ENCODE assay signal across 18 mouse cellular contexts in genomic region chr11:94973313-94973712, GRCm38 (mm10). TPM values are rescaled to one million over a fixed set of nuclear protein-coding genes. Genes with fewer than 3 reads are reported as not detected.
DNase-seq lines count a peak whose midpoint lies in the region; ATAC-seq and TF ChIP-seq lines count a peak whose summit lies in the region.
"Had no signal": no experiment of that assay in that cellular context is flagged by ENCODE, and none has a peak within 500 bp of the region (broad histone marks: within the 10 kb centered on the region; RNA-seq: fewer than 3 reads in every experiment).

No protein-coding gene starts in this region.

- peaks cover 49% of the 10 kb centered on the region for H3K4me1 ChIP-seq in cerebellum, adult 2 months (ENCODE audit: control insufficient read depth, insufficient read depth, low read length)
- peaks cover 12% of the 10 kb centered on the region; the same call in 1 of the 2 replicates for H3K4me1 ChIP-seq in hindbrain, embryonic 12.5 days
- H3K4me1 ChIP-seq in hindbrain, embryonic 13.5 days (replicated peaks): peaks cover 21% of the 10 kb centered on the region
- H3K4me1 ChIP-seq in heart, embryonic 13.5 days: peaks cover 59% of the 10 kb centered on the region

- no peak for TF ChIP-seq CTCF in cerebellum, adult 2 months (IDR thresholded peaks at IDR 0.05; ENCODE audit: borderline replicate concordance, insufficient read depth, low read depth, low read length)

- TF ChIP-seq POLR2A in cerebellum, adult 2 months (IDR thresholded peaks at IDR 0.05; ENCODE audit: borderline replicate concordance, insufficient read depth, low read length): no peak
- TF ChIP-seq POLR2A in myocyte (IDR thresholded peaks at IDR 0.05; ENCODE audit: insufficient read length, low read depth): peak; percentile 51

- H3K27ac ChIP-seq in cerebellum, adult 2 months (ENCODE audit: insufficient read depth, low read length): 0 out of 2 replicates have a peak overlapping the region, but pooled peaks have one; percentile 18
- H3K27ac ChIP-seq in hindbrain, embryonic 12.5 days: no peak overlapping the region
- H3K27ac ChIP-seq in hindbrain, embryonic 13.5 days: no peak overlapping the region
- H3K27ac ChIP-seq in heart, embryonic 13.5 days (replicated peaks): peak overlapping the region; percentile 79
- H3K27ac ChIP-seq: forebrain, embryonic 12.5 days; kidney, embryonic 15.5 days; layer of hippocampus, adult 2 months; liver, embryonic 15.5 days had no signal

- H3K4me3 ChIP-seq in cerebellum, adult 2 months (replicated peaks; ENCODE audit: insufficient read depth, low read depth, low read length): no peak overlapping the region
- no peak overlapping the region for H3K4me3 ChIP-seq in hindbrain, embryonic 12.5 days
- no peak overlapping the region for H3K4me3 ChIP-seq in hindbrain, embryonic 13.5 days
- H3K4me3 ChIP-seq in heart, embryonic 13.5 days: peak overlapping the region; percentile 41
- peak overlapping the region; percentile 30 for H3K4me3 ChIP-seq in myocyte
- H3K4me3 ChIP-seq: forebrain, embryonic 12.5 days; kidney, embryonic 15.5 days; layer of hippocampus, adult 2 months; liver, embryonic 15.5 days had no signal

- H3K9ac ChIP-seq in hindbrain, embryonic 12.5 days: no peak overlapping the region
- no peak overlapping the region for H3K9ac ChIP-seq in hindbrain, embryonic 13.5 days
- H3K9ac ChIP-seq in heart, embryonic 13.5 days: peak overlapping the region; percentile 74
- H3K9ac ChIP-seq: forebrain, embryonic 12.5 days; kidney, embryonic 15.5 days; liver, embryonic 15.5 days had no signal

- no peaks in the 10 kb centered on the region for H3K9me3 ChIP-seq in hindbrain, embryonic 12.5 days (replicated peaks)
- H3K9me3 ChIP-seq in hindbrain, embryonic 13.5 days: no peaks in the 10 kb centered on the region
- no peaks in the 10 kb centered on the region for H3K9me3 ChIP-seq in heart, embryonic 13.5 days
- H3K9me3 ChIP-seq: forebrain, embryonic 12.5 days; kidney, embryonic 15.5 days; liver, embryonic 15.5 days had no signal

- no peak for ATAC-seq in cerebellum, adult (ENCODE audit: insufficient number of reproducible peaks, low FRiP score, low TSS enrichment)
- ATAC-seq in hindbrain, embryonic 12.5 days (ENCODE audit: low FRiP score): peak; percentile 55
- ATAC-seq in hindbrain, embryonic 13.5 days (ENCODE audit: low FRiP score): no peak
- peak; percentile 30; the same call in 1 of the 2 replicates for ATAC-seq in heart, embryonic 13.5 days (ENCODE audit: extremely low read depth, insufficient number of reproducible peaks, low FRiP score, low TSS enrichment)

- WGBS in cerebellum, adult 2 months: 54% methylated on average over 4 of the region's 4 CpGs
- 45% methylated on average over 4 of the region's 4 CpGs for WGBS in hindbrain, embryonic 12.5 days
- 31% methylated on average over 4 of the region's 4 CpGs for WGBS in hindbrain, embryonic 13.5 days
- 29% methylated on average over 4 of the region's 4 CpGs for WGBS in heart, embryonic 13.5 days

- H3K27me3 ChIP-seq in cerebellum, adult 2 months (ENCODE audit: control insufficient read depth, insufficient read depth, low read length): no peaks in the 10 kb centered on the region
- H3K27me3 ChIP-seq in hindbrain, embryonic 12.5 days: peaks cover 9% of the 10 kb centered on the region; the same call in 1 of the 2 replicates
- H3K27me3 ChIP-seq in hindbrain, embryonic 13.5 days: no peaks in the 10 kb centered on the region
- peaks cover 11% of the 10 kb centered on the region; the same call in 1 of the 2 replicates for H3K27me3 ChIP-seq in heart, embryonic 13.5 days (replicated peaks)
- no peaks in the 10 kb centered on the region for H3K27me3 ChIP-seq in myocyte (ENCODE audit: control insufficient read depth, insufficient read depth, insufficient read length)

- H3ac ChIP-seq in myocyte (ENCODE audit: control insufficient read depth, insufficient read length): no peak overlapping the region

- peak in 1 of 2 experiments; percentile 15 for DNase-seq in cerebellum, adult 2 months
- no peak for DNase-seq in testis, postnatal 10 days (ENCODE audit: low spot score)
- DNase-seq in lung, postnatal 4 days: no peak
- DNase-seq: cerebellum, adult 8-10 months; lung, postnatal 14 days; midbrain, embryonic 14.5 days; thymus, postnatal 4 days had no signal

- H3K36me3 ChIP-seq in hindbrain, embryonic 12.5 days: no peaks in the 10 kb centered on the region
- H3K36me3 ChIP-seq in hindbrain, embryonic 13.5 days: no peaks in the 10 kb centered on the region
- no peaks in the 10 kb centered on the region for H3K36me3 ChIP-seq in heart, embryonic 13.5 days
- H3K36me3 ChIP-seq in myocyte (ENCODE audit: control insufficient read depth, insufficient read depth): no peaks in the 10 kb centered on the region
- H3K36me3 ChIP-seq: forebrain, embryonic 12.5 days; kidney, embryonic 15.5 days; liver, embryonic 15.5 days had no signal

- H3K4me2 ChIP-seq in hindbrain, embryonic 12.5 days (replicated peaks): no peak overlapping the region
- H3K4me2 ChIP-seq in hindbrain, embryonic 13.5 days: no peak overlapping the region
- peak overlapping the region; percentile 64 for H3K4me2 ChIP-seq in heart, embryonic 13.5 days
- H3K4me2 ChIP-seq in myocyte (ENCODE audit: low read depth): peak overlapping the region; percentile 90
- H3K4me2 ChIP-seq: forebrain, embryonic 12.5 days; kidney, embryonic 15.5 days; liver, embryonic 15.5 days had no signal

- H3K79me2 ChIP-seq in myocyte (ENCODE audit: control insufficient read depth, insufficient read depth): peaks cover 5% of the 10 kb centered on the region

TF ChIP-seq in myocyte, 11 proteins besides CTCF, POLR2A, EP300 and RAD21:
- no peak for TF ChIP-seq USF1 (IDR thresholded peaks at IDR 0.05; ENCODE audit: low read depth)
- TF ChIP-seq REST (IDR thresholded peaks at IDR 0.05; ENCODE audit: insufficient read depth, insufficient read length): no peak
- no peak for TF ChIP-seq SRF (IDR thresholded peaks at IDR 0.05; ENCODE audit: control insufficient read depth, insufficient read length, low read depth)
- no peak for TF ChIP-seq TCF3 (IDR thresholded peaks at IDR 0.05; ENCODE audit: insufficient read length, low read depth)
- TF ChIP-seq MYOG (IDR thresholded peaks at IDR 0.05; ENCODE audit: control insufficient read depth in 1 of 3, insufficient read depth in 1 of 3, insufficient read length in 2 of 3, low read depth in 2 of 3): peak in 1 of 3 experiments; percentile 38
- no peak for TF ChIP-seq CEBPB (IDR thresholded peaks at IDR 0.05; ENCODE audit: insufficient read depth, poor library complexity, severe bottlenecking)
- peak; percentile 83 to 95 (median 90) for TF ChIP-seq MYOD1 (IDR thresholded peaks at IDR 0.05; ENCODE audit: control insufficient read depth in 1 of 3, insufficient read length in 2 of 3, low read depth in 2 of 3)
- TF ChIP-seq MAX (IDR thresholded peaks at IDR 0.05; ENCODE audit: low read depth): no peak
- peak; percentile 26 for TF ChIP-seq POLR2AphosphoS2 (IDR thresholded peaks at IDR 0.05; ENCODE audit: insufficient read length, low read depth)
- no peak for TF ChIP-seq E2F4 (IDR thresholded peaks at IDR 0.05; ENCODE audit: insufficient read depth)
- TF ChIP-seq TCF12 (IDR thresholded peaks at IDR 0.05; ENCODE audit: insufficient read depth, poor library complexity, severe bottlenecking): peak; percentile 15
TF ChIP-seq in myocyte: peak in this region for 4.

RNA-seq across cellular contexts. Expression of gene Sgca, which starts 2.8 kb away (rescaled TPM):
- polyA plus RNA-seq in cerebellum, adult 2 months (2012; rRNA removed): 1.9 and 3.9 TPM in 2 replicates
- 0.43 and 1.5 TPM in 2 replicates for polyA plus RNA-seq in hindbrain, embryonic 12.5 days (2016; fragmentation: Nextera tagmentation; extraction: Ambion mirVana)
- 0.23 and 0.52 TPM in 2 replicates for polyA plus RNA-seq in hindbrain, embryonic 13.5 days (2015; fragmentation: Nextera tagmentation; extraction: Ambion mirVana)
- polyA plus RNA-seq in heart, embryonic 13.5 days (2015; fragmentation: Nextera tagmentation; extraction: Ambion mirVana): 27.0 and 29.2 TPM in 2 replicates
- 303 TPM for polyA plus RNA-seq in myocyte (2012; fragmentation: generic; extraction: Trizol)
- polyA plus RNA-seq: forebrain, embryonic 12.5 days; midbrain, embryonic 14.5 days had no signal

RNA-seq across cellular contexts. Expression of gene Hils1, which starts 5.9 kb away (rescaled TPM):
- polyA plus RNA-seq in cerebellum, adult 2 months (2012; rRNA removed): not detected in 2 replicates
- not detected in 2 replicates for polyA plus RNA-seq in hindbrain, embryonic 12.5 days (2016; fragmentation: Nextera tagmentation; extraction: Ambion mirVana)
- polyA plus RNA-seq in hindbrain, embryonic 13.5 days (2015; fragmentation: Nextera tagmentation; extraction: Ambion mirVana): not detected in 2 replicates
- polyA plus RNA-seq in heart, embryonic 13.5 days (2015; fragmentation: Nextera tagmentation; extraction: Ambion mirVana): 0.23 TPM in 1 of 2 replicates, not detected in the other
- 0.37 TPM for polyA plus RNA-seq in myocyte (2012; fragmentation: generic; extraction: Trizol)
- polyA plus RNA-seq: embryonic facial prominence, embryonic 11.5 days; forebrain, embryonic 12.5 days; kidney, embryonic 15.5 days; liver, embryonic 15.5 days; midbrain, embryonic 14.5 days; spleen, adult 2 months had no signal

RNA-seq across cellular contexts. Expression of gene Ppp1r9b, which starts 17.5 kb away (rescaled TPM):
- polyA plus RNA-seq in cerebellum, adult 2 months (2012; rRNA removed): 149 and 153 TPM in 2 replicates
- 16.8 and 18.5 TPM in 2 replicates for polyA plus RNA-seq in hindbrain, embryonic 12.5 days (2016; fragmentation: Nextera tagmentation; extraction: Ambion mirVana)
- polyA plus RNA-seq in hindbrain, embryonic 13.5 days (2015; fragmentation: Nextera tagmentation; extraction: Ambion mirVana): 16.9 and 17.3 TPM in 2 replicates
- 6.5 and 6.8 TPM in 2 replicates for polyA plus RNA-seq in heart, embryonic 13.5 days (2015; fragmentation: Nextera tagmentation; extraction: Ambion mirVana)
- polyA plus RNA-seq in myocyte (2012; fragmentation: generic; extraction: Trizol): 42.4 TPM

RNA-seq across cellular contexts. Expression of gene Samd14, which starts 36.4 kb away (rescaled TPM):
- 80.7 and 89.4 TPM in 2 replicates for polyA plus RNA-seq in cerebellum, adult 2 months (2012; rRNA removed)
- 94.6 and 106 TPM in 2 replicates for polyA plus RNA-seq in hindbrain, embryonic 12.5 days (2016; fragmentation: Nextera tagmentation; extraction: Ambion mirVana)
- polyA plus RNA-seq in hindbrain, embryonic 13.5 days (2015; fragmentation: Nextera tagmentation; extraction: Ambion mirVana): 132 and 142 TPM in 2 replicates
- 11.6 and 11.7 TPM in 2 replicates for polyA plus RNA-seq in heart, embryonic 13.5 days (2015; fragmentation: Nextera tagmentation; extraction: Ambion mirVana)
- polyA plus RNA-seq in myocyte (2012; fragmentation: generic; extraction: Trizol): 14.4 TPM

RNA-seq across cellular contexts. Expression of gene Col1a1, which starts 37.3 kb away (rescaled TPM):
- 4.5 and 5.5 TPM in 2 replicates for polyA plus RNA-seq in cerebellum, adult 2 months (2012; rRNA removed)
- 508 and 685 TPM in 2 replicates for polyA plus RNA-seq in hindbrain, embryonic 12.5 days (2016; fragmentation: Nextera tagmentation; extraction: Ambion mirVana)
- 128 and 217 TPM in 2 replicates for polyA plus RNA-seq in hindbrain, embryonic 13.5 days (2015; fragmentation: Nextera tagmentation; extraction: Ambion mirVana)
- polyA plus RNA-seq in heart, embryonic 13.5 days (2015; fragmentation: Nextera tagmentation; extraction: Ambion mirVana): 415 and 595 TPM in 2 replicates
- 206 TPM for polyA plus RNA-seq in myocyte (2012; fragmentation: generic; extraction: Trizol)

Comparison
In these comparisons a context has a peak if more than half of its experiments do, and no peak if none do; other contexts are left out.
1. ATAC-seq: peak in hindbrain, embryonic 12.5 days (single experiment) and heart, embryonic 13.5 days (single experiment); none in cerebellum, adult (single experiment) and hindbrain, embryonic 13.5 days (single experiment).
2. H3K27ac ChIP-seq: peak in cerebellum, adult 2 months (single experiment) and heart, embryonic 13.5 days (single experiment); none in hindbrain, embryonic 12.5 days (single experiment) and hindbrain, embryonic 13.5 days (single experiment).
3. H3K4me3 ChIP-seq: peak in heart, embryonic 13.5 days (single experiment) and myocyte (single experiment); none in cerebellum, adult 2 months (single experiment), hindbrain, embryonic 12.5 days (single experiment) and hindbrain, embryonic 13.5 days (single experiment).
4. H3K4me2 ChIP-seq: peak in heart, embryonic 13.5 days (single experiment) and myocyte (single experiment); none in hindbrain, embryonic 12.5 days (single experiment) and hindbrain, embryonic 13.5 days (single experiment).
5. RNA of gene Sgca, which starts 2.8 kb away (polyA plus RNA-seq): 303 TPM in myocyte (single experiment); 27.0 to 29.2 TPM in heart, embryonic 13.5 days, 1.9 to 3.9 TPM in cerebellum, adult 2 months, 0.23 to 0.52 TPM in hindbrain, embryonic 13.5 days and 0.43 to 1.5 TPM in hindbrain, embryonic 12.5 days; every median in the first group is over 10 times any median in the second.